Mouse (Mus musculus) kidney, adult 11 months (tissue): ENCODE data around the gene Hoxd8.

Experiments used
- DNase-seq: peaks from one replicate; pipeline ENCODE4 v3.0.0; 2022

Gene Hoxd8

DNA sequence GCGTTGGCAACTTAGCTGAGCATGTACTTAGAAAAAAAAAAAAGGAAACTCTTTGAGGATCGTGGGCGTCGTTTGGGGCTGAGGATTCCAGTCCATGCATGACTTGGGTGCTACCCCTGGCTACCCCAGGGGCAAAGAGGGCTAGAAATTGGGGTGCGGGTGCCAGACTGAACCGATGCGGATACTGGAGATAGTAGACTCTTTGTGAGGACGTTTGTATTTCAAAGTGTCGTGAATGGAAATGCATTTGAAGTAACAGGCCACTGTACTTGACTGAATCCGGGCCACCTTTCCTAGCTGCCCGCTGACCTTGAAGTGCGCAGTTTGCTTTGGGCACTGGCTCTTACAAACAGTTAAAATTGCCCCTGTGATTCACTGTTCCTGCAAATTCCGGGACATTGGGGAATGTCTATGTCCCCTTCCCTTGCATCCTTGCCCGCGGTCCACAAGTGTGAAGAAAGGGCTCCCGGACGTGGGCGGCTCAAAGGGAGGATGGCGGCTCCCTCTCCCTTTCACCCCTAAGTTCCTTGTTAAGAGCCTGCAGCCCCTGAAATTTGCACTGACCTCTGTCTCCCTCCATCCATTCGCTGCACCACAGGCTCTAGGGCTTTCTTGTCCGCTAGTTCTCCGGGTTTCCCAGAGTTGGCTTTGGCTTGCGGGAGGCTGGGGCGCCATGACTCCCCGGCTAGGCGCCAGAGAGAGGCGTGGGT lies 17.3 kb upstream of the Hoxd8 start:
- DNase-seq, result no peak

DNA sequence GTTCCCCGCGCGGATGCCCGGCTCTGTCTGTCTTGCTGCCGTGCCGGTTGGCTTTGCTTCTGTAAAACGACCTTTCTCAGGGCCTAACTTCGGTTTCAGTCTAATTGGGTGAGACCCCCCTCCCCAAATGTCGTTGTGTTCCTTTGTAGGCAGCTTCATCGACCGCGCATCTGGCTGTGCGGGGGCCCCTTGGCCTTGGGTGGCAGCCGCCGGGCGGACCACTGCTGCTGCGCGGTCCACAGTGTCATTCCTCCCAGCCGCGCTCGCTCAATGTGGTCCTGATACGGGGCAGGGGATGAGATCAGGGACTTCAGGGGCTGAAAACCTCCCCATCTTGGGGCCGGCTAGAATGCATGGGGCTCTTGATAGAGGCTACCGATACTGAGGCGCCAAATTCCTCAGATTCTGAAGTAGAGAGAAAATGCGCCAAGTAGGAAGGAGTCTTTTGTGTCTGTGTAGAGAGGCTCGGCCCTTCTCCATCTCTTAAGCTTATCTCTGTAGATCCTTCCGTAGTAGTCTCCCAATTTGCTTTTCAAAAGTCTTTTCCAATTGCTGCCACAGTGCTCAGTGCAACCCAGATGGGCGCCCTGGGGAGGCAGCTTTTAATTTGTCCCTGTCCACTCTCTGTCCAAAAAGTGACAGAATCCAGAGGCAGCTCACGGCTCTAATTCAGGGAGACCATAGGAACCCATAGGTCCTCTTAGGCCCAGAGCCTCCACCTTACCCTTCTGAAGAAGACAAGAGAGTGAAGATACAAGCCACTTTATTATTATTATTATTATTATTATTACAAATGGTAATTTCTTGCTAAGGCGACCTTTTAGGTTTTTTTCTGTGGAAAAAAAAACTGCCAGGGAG lies 16.5 kb upstream of the Hoxd8 start:
- DNase-seq, result no peak

DNA sequence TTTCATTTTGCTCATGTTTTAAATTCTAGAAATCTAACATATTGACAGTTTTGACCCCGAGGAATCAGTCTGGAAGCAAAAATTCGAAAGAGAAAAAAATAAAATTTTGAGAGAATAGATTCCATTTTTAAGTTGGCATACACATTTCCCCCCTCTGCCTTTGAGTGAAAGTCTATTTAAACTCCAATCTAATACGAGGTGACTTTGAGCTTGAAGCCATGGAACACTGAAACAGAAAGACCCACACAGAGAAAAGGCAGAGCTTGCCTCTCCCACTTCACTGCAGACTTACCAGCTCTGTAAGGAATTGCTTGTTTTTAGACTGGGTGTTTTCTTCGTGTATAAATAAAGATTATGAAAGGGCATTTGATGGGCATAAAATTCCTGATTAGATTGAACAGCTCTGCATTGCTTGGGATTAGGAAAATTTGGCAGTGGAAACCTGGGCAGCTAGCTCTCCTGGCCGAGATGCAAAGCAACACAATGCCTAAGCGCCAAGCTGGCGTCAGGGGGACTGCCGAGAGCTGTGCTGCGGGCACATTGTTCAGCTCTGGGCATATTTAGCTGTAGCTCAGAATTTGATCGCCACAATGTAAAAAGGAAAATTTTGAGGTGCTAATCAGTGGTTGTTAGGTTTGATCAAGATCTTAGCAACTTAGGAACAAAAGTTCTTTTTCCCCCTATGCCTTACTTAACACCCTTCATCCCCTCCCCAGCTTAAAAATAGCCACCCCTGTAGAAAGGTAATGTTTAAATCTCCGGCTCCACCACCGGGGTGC lies 15.4 kb upstream of the Hoxd8 start:
- DNase-seq, result no peak

DNA sequence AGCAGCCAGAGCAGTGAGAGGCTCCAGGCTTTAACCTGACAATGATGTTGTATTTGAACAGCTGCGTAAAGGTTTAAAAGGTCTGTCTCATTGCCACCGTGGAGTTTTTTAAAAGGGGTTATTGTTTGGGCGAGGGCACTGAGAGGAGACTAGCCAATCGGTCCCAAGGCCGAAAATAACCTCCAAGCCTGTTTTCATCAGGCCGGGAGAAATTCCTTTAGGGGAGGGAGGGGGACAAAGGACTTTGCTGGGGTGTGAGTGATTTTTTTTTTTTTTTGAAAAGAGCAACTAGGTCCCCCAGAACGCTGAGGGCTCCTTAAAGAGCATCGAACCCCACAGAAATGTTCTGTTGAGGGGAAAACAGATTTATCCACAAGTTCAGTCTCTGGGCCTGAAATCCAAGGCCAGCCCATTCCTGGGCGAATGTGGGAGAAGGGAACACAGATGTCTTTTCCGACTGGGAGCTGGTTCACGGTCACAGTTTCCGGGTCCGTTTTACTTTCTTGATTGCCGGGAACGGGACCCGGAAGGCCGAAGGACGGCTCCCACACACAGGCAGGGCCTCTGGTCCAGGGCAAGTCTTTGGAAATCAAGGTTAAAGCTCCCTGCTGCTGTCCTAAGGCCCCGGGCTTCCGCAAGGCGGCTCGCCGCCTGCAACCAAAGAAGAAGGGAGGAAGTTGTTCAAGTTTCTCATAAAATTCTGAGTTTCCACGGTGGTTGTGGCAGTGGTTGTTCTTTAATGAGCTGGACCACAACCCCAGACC lies 14.7 kb upstream of the Hoxd8 start:
- DNase-seq, result no peak

DNA sequence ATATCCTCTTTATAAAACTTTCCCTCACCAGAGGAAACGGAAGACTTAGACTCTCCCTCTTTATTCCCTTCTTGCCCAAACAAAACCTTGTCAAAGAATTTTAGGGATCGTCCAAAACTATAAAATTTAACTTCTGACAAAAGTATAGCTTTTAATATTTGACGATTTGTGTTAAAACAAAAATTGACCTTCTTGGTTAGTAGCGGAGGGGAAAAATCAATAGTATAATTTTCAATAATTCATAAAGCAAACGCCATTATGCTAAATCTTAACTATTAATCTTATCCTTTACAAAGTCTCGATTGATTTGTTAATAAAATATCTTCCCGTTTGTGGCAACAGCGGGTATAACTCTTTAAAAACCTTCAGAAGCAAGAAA lies 14.1 kb upstream of the Hoxd8 start:
- no peak for DNase-seq

DNA sequence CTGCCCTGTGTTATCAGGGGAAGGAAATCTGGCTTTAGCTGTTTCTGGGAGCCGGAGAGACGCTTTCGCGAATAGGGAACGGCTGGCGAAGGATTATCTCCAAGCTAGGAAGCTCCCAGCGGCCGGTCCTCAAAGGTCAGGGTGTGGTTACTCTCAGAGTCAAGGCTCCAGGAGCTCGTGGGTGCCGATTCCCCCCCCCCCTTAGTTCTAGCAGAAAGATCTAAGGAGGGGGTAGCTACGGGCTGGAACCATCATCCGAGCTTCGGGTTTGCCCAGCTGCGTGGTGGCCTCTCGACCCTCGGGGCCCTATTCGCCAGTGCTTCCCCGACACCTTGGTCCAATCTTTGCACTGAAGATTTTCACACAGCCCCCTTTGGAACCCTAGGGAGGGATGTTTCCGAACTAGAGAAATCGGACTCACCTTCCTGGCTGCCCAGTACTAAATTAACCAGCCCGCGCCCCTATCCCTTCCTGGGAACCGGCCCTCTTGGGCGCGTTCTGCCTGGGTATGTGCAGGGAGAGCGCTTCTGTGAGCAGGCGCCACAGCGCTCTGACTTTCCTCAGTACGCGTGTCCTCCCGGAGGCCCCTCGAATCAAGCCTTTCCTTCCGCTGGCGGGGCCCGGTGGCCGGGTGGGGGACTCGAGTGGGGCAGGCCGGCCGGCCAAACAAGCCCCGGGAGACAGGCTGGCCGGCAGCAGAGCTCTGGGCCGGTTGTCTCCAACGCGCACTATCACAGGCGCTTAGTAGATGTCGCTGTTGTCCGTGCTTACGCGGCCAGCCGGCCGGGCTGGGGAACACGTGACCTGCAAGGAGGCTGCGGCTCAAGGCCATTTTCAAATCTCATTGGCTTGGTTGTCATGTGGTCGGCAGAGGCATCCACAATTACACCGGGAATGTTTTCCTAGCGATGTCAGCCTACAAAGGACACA lies 13.1 kb upstream of the Hoxd8 start, which contains the start of gene Hoxd10:
TSS of gene Hoxd10 (plus strand) at position 903 of the 930 bp plus-strand sequence.
- DNase-seq, result peak; percentile 91

DNA sequence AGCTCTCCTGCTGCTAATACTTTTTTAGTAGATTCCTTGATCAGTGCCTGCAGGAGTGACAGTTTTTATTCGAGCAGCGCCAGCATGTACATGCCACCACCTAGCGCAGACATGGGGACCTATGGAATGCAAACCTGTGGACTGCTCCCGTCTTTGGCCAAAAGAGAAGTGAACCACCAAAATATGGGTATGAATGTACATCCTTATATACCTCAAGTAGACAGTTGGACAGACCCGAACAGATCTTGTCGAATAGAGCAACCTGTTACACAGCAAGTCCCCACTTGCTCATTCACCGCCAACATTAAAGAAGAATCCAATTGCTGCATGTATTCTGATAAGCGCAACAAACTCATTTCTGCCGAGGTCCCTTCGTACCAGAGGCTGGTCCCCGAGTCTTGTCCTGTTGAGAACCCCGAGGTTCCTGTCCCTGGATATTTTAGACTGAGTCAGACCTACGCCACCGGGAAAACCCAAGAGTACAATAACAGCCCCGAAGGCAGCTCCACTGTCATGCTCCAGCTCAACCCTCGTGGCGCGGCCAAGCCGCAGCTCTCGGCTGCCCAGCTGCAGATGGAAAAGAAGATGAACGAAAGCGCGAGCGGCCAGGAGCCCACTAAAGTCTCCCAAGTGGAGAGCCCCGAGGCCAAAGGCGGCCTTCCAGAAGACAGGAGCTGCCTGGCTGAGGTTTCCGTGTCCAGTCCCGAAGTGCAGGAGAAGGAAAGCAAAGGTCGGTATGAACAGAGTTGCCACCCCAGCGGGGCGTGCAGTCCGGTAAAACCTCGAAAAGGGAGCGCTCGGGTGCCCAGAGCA lies 12.2 kb upstream of the Hoxd8 start:
- DNase-seq, result no peak

DNA sequence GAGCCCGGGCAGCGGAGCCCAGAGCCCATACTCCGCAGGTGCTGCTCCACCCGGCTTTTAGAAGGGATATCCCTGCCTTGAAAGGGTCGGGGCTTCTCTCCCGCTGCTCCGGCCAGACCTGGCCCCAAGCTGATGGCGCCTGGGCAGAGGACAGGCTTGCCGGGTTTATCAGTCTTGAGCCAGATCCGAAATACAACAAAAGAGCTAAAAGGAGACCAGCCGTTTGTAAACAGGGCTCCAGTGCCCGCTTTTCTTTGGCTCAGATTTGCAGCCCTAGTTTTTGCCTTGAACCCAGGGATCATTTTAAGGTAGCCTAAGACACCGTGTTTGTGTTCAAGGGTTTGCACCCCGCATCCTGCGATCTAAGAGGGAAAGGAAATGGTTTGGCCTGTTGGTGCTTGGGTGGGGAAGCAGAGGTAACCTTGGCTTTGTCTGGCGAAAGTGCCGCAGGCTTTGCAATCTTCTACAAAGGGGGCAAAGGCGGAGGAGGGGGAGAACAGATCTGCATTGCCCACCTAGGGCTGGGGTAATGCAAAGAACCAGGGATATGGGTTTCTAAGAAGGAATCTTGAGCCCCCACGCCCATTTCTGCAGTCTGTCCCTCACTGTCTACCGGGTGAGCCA lies 11.5 kb upstream of the Hoxd8 start:
- DNase-seq, result no peak

DNA sequence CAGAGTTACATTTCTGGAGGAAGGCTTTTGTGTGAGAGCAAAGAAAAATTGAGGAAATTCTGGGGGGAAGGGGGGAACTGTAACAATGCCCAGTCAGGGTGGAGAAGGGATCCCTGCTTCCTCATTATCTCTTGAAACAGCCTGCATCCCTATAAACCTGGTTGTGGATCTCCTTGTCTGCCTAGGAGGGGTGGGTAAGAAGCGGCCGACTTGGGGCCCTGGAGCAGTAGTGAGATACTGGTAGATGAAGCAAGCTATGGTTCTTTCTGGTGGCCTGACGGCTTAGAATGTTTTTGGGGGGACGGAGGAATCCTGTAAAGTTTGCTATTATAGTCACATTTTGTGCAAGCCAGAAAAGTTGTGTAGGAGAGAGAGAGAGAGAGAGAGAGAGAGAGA lies 11.0 kb upstream of the Hoxd8 start:
- DNase-seq, result no peak

DNA sequence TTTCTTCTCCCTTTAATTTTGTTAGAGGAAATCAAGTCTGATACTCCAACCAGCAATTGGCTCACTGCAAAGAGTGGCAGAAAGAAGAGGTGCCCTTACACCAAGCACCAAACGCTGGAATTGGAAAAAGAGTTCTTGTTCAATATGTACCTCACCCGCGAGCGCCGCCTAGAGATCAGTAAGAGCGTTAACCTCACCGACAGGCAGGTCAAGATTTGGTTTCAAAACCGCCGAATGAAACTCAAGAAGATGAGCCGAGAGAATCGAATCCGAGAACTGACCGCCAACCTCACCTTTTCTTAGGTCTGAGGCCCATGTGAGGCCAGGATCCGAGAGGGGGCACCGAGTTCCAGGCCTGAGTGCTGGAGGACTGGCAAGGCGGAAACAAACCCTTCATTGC lies 10.3 kb upstream of the Hoxd8 start:
- DNase-seq, result peak; percentile 70

DNA sequence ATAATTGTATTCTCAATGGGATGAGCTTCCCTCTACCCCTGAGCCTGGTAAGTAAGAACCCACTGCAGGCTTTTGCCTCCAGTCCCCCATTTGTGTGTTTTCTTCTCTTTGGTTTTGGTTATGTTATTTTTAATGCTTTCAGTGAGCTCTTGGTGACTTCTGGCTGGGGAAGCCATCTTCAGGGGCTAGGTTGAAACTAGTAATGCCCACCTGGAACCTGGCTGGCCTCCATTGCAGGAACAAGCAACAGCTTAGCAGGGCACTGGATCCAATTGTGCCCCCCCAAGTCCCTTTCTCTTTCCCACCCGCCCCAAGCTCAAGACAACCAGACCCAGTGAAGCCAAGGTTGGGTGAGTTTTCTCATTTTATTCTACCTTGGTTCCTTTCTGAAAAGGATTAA lies 9.0 kb upstream of the Hoxd8 start:
- no peak for DNase-seq

DNA sequence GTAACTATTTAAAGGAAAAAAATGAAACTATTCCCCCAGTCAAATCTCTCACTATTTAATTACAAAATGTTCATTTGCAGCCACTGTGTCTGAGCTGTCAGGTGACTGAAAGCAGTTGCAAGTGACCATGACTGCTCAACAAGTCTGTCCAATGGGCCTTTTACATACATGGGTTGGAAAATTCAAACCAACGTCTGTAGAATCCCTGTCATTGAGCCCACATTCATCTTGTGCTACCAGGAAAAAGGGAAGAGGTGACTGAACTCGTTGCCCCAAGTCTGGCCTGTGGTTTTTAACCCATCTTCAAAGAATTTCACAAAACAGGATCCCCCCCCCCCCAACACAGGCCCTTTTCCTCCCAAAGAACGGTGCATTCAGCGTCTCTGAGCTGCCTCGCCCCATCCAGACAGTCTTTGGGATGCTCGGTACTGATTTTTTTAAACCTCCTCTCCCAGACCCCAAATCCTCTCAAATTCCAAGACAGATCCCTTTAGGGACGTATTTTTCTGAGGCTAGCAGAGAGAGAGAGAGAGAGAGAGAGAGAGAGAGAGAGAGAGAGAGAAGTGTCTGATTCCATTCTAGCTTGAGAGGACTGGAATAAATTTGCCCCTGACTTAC lies 8.5 kb upstream of the Hoxd8 start:
- DNase-seq, result no peak

DNA sequence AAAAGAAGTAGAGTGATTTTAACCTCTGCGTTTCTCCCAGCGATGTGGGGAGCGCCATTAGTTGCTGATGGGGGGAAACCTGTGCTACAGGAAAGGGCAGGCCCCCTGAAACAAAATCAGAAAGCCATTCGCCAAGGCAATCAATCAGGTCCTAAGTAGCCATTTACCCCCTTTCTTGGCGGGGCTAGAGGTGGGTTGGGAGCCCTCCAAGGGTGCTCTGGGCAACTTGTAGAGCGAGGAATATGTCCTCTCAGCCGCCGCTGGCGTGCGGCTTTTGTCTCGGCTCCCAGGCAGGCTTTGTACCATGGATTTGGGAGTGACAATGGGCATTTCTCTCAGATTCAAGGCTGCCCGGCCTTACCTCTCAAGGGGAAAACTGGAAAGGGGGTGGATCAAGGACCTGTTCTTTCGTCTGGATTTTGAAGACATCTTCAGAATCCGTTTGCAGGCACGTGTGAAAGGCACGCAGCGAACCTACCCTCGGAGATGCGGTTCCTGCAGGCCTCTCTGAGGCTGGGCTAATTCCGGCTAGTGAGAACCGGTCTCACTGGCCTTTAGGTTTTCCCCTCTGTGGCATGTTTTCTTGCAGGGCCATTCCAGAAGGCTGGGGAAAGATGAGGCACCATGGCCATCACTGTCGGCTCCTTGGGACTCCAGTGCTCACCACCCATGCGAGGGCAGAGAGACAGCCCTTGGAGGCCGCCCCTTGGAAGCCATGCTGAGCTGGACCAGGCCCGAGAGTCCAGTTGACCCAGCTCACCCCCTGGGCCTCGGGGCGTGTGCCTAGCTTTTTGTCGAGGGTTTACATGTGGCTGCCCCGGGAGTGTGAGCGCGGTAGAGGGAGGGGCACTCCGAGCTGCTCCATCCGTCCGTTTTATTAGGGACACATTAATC lies 7.7 kb upstream of the Hoxd8 start:
- DNase-seq, result peak; percentile 53

DNA sequence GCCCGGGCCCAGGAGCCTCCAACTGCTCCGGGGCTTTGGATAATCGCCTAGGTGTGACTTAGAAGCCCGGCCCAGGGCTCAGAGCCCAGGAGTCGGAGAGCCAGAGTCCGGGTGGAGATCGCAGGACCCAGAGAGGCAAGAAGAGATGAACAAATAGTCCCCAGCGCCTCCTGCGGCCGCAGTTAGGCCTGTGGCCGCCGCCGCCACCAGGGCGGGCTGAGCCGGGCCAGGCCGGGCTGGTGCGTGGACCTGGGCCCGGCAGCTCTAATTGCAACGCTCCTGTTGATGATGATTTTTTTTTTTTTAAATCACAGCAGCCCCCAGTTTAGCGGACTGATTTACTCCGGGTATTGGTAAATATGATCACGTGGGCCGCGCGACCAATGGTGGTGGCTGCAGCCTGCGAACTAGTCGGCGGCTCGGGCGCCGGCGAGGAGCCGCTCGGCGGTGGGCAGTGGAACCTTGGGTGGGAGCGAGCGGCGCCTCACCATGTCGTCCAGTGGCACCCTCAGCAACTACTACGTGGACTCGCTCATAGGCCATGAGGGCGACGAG lies 6.8 kb upstream of the Hoxd8 start, which contains the start of gene Hoxd9:
TSS of gene Hoxd9 (plus strand) at position 161 of the 555 bp plus-strand sequence.
- DNase-seq, result peak; percentile 87

DNA sequence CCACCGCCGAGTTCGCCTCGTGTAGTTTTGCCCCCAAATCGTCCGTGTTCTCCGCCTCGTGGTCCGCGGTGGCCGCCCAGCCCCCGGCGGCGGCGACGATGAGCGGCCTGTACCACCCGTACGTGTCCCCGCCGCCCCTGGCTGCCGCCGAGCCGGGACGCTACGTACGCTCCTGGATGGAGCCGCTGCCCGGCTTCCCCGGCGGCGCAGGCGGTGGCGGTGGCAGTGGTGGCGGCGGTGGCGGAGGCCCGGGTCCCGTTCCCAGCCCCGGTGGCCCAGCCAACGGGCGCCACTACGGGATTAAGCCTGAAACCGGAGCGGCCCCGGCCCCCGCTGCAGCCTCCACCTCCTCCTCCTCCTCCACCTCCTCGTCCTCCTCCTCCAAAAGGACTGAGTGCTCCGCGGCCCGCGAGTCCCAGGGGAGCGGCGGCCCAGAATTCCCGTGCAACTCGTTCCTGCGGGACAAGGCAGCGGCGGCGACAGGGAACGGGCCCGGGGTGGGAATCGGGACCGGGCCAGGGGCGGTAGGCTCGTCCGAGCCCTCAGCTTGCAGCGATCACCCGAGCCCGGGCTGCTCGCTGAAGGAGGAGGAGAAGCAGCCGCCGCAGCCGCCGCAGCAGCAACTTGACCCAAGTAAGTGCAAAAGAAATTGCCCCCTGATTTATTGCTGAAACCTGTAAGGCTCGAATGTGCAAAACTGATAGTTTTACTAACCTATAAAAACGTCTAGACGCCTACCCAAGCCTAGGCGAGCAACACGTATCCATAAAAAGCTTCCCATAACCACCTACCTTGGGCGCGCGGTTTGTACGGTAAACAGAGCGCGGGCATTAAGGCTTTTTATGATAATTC lies 6.0 kb upstream of the Hoxd8 start:
- DNase-seq, result no peak

DNA sequence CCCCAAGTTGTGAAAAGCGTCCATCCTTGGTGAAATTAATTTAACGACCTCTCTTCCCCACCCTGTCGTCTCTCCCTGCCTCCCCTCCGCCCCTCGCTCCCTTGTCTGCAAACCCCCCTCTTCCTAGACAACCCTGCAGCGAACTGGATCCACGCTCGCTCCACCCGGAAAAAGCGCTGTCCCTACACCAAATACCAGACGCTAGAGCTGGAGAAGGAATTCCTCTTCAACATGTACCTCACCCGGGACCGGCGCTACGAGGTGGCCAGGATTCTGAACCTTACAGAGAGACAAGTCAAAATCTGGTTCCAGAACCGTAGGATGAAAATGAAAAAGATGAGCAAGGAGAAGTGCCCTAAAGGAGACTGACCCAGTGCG lies 5.4 kb upstream of the Hoxd8 start:
- DNase-seq, result no peak
